Mouse (Mus musculus) gastrocnemius, adult 2 months (tissue): ENCODE measurements around the gene Cntnap2. TPM values are rescaled to one million over a fixed set of nuclear protein-coding genes. Genes with fewer than 3 reads are reported as not detected.
"Not testable (repeated sequence)": the region's sequence is repeated elsewhere in the genome, so short reads cannot be mapped to it uniquely, and the experiment has no call there.

ENCODE experiments used
- DNase-seq: peaks from one replicate; pipeline ENCODE4 v3.0.0; 2022
- H3K27ac ChIP-seq: fragments of 200-600 bp; 2 replicates; pipeline ENCODE4 v1.8.1; 2022; ENCODE audit warnings: mild to moderate bottlenecking
- H3K4me3 ChIP-seq: fragments of 200-600 bp; 2 replicates; pipeline ENCODE4 v1.8.1; 2022; ENCODE audit warnings: mild to moderate bottlenecking, moderate library complexity
- CTCF ChIP-seq: fragments of 200-600 bp; IDR thresholded peaks from 2 replicates; pipeline ENCODE4 v1.8.1; 2022; ENCODE audit warnings: antibody characterized with exemption, mild to moderate bottlenecking, moderate library complexity
- intact Hi-C: fragments of 180-260 bp; cut with DNase I; formaldehyde crosslinking; loops from one replicate; pipeline ENCODE4 v1.15.1; 2025
- total RNA-seq, 2 experiments: library from RNA; stranded (reverse); gene quantifications; 2 replicates each; pipeline ENCODE4 v1.2.3; 2021

The Cntnap2 gene
- total RNA-seq, 2 experiments from 2014 or later: 4.8 to 5.7 TPM

- DNase-seq: no peak
- H3K27ac ChIP-seq: no peak overlapping the region
- intact Hi-C loops: no loop called here
- TF ChIP-seq CTCF: no peak
- H3K4me3 ChIP-seq: no peak overlapping the region
Measured at GRCm38 (mm10) chr6:47182252-47182651, 2123.1 kb downstream of the Cntnap2 start.

DNA sequence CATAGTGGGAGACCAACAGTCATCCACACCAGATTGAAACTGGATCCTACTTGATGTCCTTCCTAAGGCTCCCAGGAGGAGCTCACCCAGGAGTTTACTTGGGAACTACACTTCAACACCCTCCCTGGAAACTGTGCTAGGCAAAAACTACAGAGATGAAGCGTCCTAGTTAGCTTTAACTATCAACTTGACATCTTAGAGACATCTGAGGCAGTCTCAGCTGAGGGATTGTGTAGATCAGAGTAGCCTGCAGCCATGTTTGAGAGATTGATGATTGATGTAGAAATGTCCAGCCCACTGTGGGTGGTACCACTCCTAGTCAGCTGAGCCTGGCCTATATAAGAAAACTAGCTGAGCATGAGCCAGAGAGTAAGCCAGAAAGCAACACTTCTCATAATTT, 2123.6 kb downstream of the Cntnap2 start:
- no peak overlapping the region for H3K4me3 ChIP-seq
- intact Hi-C loops: no loop called here
- DNase-seq: no peak
- no peak for TF ChIP-seq CTCF
- H3K27ac ChIP-seq: no peak overlapping the region

GRCm38 (mm10) chr6:47183850-47184249, 2124.7 kb downstream of the Cntnap2 start:
- H3K27ac ChIP-seq, DNase-seq, intact Hi-C loops, H3K4me3 ChIP-seq: not testable (repeated sequence)

DNA sequence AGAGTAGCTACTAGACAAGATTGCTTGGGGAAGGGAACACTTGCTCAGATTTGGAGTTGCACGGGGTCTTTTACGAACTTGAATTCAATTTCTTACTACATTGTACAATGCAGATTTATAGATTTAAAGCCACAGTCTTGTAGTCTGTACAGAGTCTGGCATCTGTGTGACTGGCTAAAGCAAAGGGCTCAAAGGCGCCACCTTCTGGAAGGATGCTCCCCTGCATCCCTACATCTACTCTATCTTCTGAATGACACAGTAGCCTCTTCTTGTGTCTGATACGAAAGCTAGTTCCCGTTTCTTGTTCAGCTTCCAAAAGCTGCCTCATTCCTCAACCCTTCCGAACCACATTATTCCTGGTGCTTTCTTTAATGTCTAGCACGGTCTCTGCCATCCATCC, 2129.0 kb downstream of the Cntnap2 start:
- peak; percentile 40 for DNase-seq
- Histone ChIP-seq H3K27ac (no peak overlapping the region), H3K4me3 (no peak overlapping the region)
- TF ChIP-seq CTCF: peak; percentile 66
- intact Hi-C loops: no loop called here

DNA sequence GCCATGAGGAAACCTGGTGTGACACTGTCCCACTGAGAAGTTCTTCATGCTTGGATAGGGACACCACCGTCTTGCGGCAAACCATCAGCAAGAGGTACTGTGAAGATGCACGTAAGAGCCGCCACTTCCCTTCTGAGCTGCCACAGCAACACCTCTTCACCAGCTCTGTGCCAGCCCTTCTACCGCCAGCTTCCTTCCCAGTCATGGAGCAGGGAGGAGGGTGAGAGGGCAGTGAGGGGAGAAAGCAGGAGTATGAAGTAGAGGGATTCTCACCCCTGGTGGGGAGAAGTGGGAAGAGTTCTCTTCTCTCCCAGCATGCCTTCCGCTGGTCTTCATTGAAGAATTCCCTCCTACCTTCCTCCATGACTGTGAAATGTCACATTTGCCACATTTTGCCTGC, 2129.4 kb downstream of the Cntnap2 start:
- intact Hi-C loops, H3K27ac ChIP-seq, DNase-seq, H3K4me3 ChIP-seq: not testable (repeated sequence)

DNA sequence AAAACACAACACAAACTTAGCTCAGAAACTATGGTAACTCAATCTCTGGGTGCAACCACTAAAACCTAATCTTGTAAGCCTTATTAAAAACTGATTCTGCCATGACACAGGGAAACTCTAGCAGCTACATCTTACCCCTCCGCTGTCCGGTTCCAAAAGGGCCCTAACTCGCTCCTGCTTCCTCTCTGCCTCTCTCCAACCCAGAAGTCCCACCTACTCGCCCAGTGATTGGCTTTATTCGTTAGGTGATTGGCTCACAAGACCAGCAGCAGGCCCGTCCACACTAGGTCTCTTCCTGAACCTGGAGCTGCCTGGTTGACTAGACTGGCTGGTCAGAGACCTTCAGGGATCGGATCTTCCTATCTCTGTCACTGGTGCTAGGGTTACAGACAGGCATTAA, 2131.1 kb downstream of the Cntnap2 start:
- H3K27ac ChIP-seq: no peak overlapping the region
- no peak for TF ChIP-seq CTCF
- no peak overlapping the region for H3K4me3 ChIP-seq
- no peak for DNase-seq
- intact Hi-C loops: loop anchor here (5.0 kb wide), 1 partner anchor 102 kb away; no protein-coding TSS in a partner anchor

DNA sequence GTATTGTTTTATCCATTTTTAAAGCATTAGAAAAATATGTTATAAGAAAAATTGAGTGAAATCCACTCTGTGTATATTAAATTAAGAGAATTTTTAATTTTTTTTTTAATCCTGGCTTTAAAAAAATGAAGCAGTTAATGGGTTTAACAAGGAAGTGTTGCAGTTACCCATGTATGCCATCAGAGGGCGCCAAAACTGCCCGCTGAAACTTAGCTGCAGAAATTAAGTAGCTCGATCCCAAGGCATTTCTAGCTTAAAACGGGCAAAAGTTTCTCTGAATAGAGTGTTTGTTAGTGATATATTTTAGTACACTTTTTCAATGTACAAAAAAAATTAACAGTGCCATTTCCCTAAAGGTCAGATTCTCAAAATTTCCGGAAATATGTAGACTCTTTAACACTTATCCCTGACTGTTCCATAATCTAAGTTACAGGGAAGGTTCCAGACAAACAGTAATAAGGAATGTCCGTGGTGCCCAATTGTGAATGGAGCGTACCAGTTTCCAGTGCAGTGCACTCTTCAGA, 2132.2 kb downstream of the Cntnap2 start:
- no peak overlapping the region for H3K27ac ChIP-seq
- DNase-seq: peak; percentile 42
- H3K4me3 ChIP-seq: peak overlapping the region; percentile 58
- TF ChIP-seq CTCF: peak; percentile 84
- intact Hi-C loops: loop anchor here (5.0 kb wide), 1 partner anchor 101 kb away; no protein-coding TSS in a partner anchor

- intact Hi-C loops: loop anchor here (5.0 kb wide), 1 partner anchor 100 kb away; no protein-coding TSS in a partner anchor
- H3K27ac ChIP-seq: no peak overlapping the region
- DNase-seq: no peak
- H3K4me3 ChIP-seq: peak overlapping the region; percentile 58
- no peak for TF ChIP-seq CTCF
Measured at GRCm38 (mm10) chr6:47191940-47192339, 2132.8 kb downstream of the Cntnap2 start.

DNA sequence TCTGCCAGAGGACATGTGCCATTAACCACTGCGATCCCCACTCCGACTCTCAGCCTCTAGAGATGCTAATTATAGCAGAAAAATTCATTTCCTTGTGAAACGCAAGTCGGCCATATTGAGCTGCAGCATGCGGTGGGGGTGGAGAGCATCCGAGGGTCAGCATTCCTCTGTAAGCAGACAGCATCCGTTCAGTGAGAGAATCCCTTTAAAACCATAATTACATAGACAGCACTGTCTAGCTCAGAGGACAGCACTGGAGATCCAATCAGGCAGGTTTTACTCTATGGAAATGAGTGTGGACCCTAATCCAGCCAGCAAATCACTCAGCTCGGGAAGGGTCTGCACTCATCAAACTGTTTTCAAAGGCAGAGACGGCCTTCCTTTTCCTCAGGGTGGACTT, 2133.3 kb downstream of the Cntnap2 start:
- intact Hi-C loops: loop anchor here (5.0 kb wide), 1 partner anchor 100 kb away; no protein-coding TSS in a partner anchor
- DNase-seq: no peak
- H3K27ac ChIP-seq: no peak overlapping the region

DNA sequence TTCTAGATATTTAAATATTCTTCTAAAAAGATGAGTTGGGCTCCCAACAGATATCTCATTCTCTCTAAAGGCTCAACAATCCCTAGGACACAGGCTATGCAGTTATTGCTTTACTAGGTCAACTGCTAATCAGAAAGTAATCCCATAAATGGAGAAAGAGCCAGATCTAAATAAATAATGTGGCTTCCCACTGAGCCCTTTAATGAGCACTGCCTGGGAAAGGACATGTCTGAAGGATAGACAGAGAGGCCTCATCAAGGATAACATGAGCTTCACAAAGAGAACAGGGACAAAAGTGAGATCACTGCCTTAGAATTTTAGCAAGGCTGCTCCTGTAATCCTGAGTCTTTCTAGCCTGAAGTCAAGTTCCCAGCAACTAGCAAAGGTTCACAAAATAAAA, 2138.4 kb downstream of the Cntnap2 start:
- TF ChIP-seq CTCF: no peak
- Histone ChIP-seq H3K4me3 (no peak overlapping the region), H3K27ac (no peak overlapping the region)
- DNase-seq: no peak
- intact Hi-C loops: no loop called here

More for the DNA sequence above, 2133.3 kb downstream of the Cntnap2 start:
- TF ChIP-seq CTCF: no peak
- H3K4me3 ChIP-seq: no peak overlapping the region

DNA sequence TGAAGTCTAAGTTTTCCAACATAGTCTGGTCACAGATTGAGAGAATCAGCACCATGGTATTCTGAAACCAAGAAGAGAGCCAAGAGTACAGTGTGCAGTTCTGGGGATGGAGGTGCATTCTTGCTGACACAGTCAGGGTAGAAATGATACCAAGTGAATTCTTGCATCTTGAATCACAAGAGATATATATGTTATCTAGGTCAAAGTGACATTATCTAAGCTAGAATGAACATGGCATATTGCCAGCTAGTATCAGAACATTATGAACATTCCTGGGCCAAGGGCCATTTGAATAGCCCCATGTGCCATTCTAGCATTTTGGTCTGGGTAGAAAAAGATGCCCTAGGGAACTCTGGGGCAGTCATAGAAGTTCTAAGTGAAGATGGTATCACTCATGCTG, 2141.5 kb downstream of the Cntnap2 start:
- intact Hi-C loops: no loop called here
- TF ChIP-seq CTCF: no peak
- DNase-seq: no peak
- Histone ChIP-seq H3K4me3 (no peak overlapping the region), H3K27ac (no peak overlapping the region)

- no peak overlapping the region for H3K27ac ChIP-seq
- H3K4me3 ChIP-seq: no peak overlapping the region
- intact Hi-C loops: no loop called here
- no peak for DNase-seq
- TF ChIP-seq CTCF: no peak
Measured at GRCm38 (mm10) chr6:47208031-47208430, 2148.9 kb downstream of the Cntnap2 start.

DNA sequence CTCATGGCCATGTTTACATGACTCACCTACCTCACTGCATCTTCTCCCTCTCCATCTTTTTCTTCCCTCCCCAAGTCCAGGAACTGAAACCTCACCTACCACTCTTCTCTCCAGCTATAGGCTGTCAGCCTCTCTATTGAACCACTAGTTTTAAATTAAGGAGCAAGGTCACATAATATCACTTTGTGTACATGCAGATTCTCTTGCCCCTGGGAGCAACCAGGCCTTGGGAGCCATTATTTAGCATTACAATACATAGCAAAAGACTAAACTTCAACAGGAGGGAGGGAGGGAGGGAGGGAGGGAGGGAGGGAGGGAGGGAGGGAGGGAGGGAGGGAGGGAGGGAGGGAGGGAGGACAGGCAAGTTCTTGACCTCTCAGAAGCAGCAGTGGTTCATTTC, 2155.6 kb downstream of the Cntnap2 start:
- TF ChIP-seq CTCF: no peak
- H3K27ac ChIP-seq: no peak overlapping the region
- DNase-seq: no peak
- no peak overlapping the region for H3K4me3 ChIP-seq
- intact Hi-C loops: no loop called here

DNA sequence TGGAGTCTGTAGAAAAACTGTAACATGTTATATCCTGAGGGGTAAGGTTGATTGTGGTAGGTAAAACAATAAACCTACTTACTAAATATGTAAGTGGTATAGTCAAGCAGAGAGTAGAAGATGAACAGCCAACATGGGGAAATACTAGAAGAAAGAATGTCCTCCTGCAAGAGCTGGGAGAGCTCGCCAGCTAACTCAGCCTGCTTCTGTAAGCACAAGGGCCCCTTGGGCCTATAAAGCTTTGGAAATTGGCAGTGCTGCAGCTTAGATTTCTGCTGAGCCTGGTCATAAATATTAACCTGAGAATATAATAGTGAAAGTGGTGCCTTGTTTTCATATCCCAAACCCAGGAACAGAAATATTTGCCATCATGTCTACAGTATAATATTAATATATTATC, 2164.4 kb downstream of the Cntnap2 start:
- H3K27ac ChIP-seq: peak overlapping the region; percentile 77
- DNase-seq: peak; percentile 50
- intact Hi-C loops, H3K4me3 ChIP-seq: not testable (repeated sequence)

GRCm38 (mm10) chr6:47225391-47225790, 2166.2 kb downstream of the Cntnap2 start:
- DNase-seq, H3K4me3 ChIP-seq, intact Hi-C loops, H3K27ac ChIP-seq: not testable (repeated sequence)
